8 mouse cellular contexts compared by ENCODE assay signal in genomic region chr5:93266883-93267704, GRCm38 (mm10). TPM values are rescaled to one million over a fixed set of nuclear protein-coding genes. Genes with fewer than 3 reads are reported as not detected.
DNase-seq lines count a peak whose midpoint lies in the region; ATAC-seq and TF ChIP-seq lines count a peak whose summit lies in the region.

TSS of gene Ccng2 (plus strand) at chr5:93267257.

- peak; percentile 96 for ATAC-seq in cerebellum, adult (ENCODE audit: insufficient number of reproducible peaks, low FRiP score, low TSS enrichment)
- ATAC-seq in forebrain, embryonic 13.5 days, result peak; percentile 95
- ATAC-seq in liver, postnatal 0 days, result peak; percentile 91
- ATAC-seq in neural tube, embryonic 14.5 days (ENCODE audit: low read depth), result peak; percentile 97

- peaks cover 10% of the 10 kb centered on the region for H3K36me3 ChIP-seq in ES-Bruce4 (ENCODE audit: control insufficient read depth, insufficient read depth, low read length, poor library complexity, severe bottlenecking)
- H3K36me3 ChIP-seq in forebrain, embryonic 13.5 days (ENCODE audit: poor library complexity, severe bottlenecking), result peaks cover 24% of the 10 kb centered on the region
- peaks cover 21% of the 10 kb centered on the region for H3K36me3 ChIP-seq in liver, postnatal 0 days (replicated peaks; ENCODE audit: insufficient read depth, low read length)
- H3K36me3 ChIP-seq in neural tube, embryonic 14.5 days (ENCODE audit: control insufficient read depth, insufficient read depth, low read length), result peaks cover 14% of the 10 kb centered on the region

- no peaks in the 10 kb centered on the region for H3K27me3 ChIP-seq in ES-Bruce4 (ENCODE audit: control insufficient read depth, insufficient read depth, low read length, poor library complexity, severe bottlenecking)
- H3K27me3 ChIP-seq in forebrain, embryonic 13.5 days, result no peaks in the 10 kb centered on the region
- no peaks in the 10 kb centered on the region for H3K27me3 ChIP-seq in liver, postnatal 0 days (ENCODE audit: insufficient read depth, low read length)
- H3K27me3 ChIP-seq in neural tube, embryonic 14.5 days (ENCODE audit: control insufficient read depth, insufficient read depth, low read length), result no peaks in the 10 kb centered on the region

- 0 out of 2 replicates have a peak, but pooled peaks have one; percentile 61 for TF ChIP-seq EP300 in ES-Bruce4 (IDR thresholded peaks at IDR 0.05; ENCODE audit: insufficient read depth, low read depth, low read length)
- peak; percentile 83 for TF ChIP-seq EP300 in liver, postnatal 0 days (IDR thresholded peaks at IDR 0.05; ENCODE audit: low read depth)

- H3K27ac ChIP-seq in ES-Bruce4 (ENCODE audit: insufficient read depth, low read length), result peak within 1 kb of the TSS; percentile 81
- peak within 1 kb of the TSS; percentile 98 for H3K27ac ChIP-seq in forebrain, embryonic 13.5 days
- H3K27ac ChIP-seq in liver, postnatal 0 days (ENCODE audit: low read depth), result peak within 1 kb of the TSS; percentile 95
- peak within 1 kb of the TSS; percentile 95 for H3K27ac ChIP-seq in neural tube, embryonic 14.5 days (ENCODE audit: low read depth, low read length)

- peak within 1 kb of the TSS; percentile 97 for H3K4me3 ChIP-seq in ES-Bruce4 (ENCODE audit: low read depth, low read length)
- H3K4me3 ChIP-seq in forebrain, embryonic 13.5 days, result peak within 1 kb of the TSS; percentile 93
- H3K4me3 ChIP-seq in liver, postnatal 0 days (ENCODE audit: low read depth, low read length), result peak within 1 kb of the TSS; percentile 93
- peak within 1 kb of the TSS; percentile 87 for H3K4me3 ChIP-seq in neural tube, embryonic 14.5 days (ENCODE audit: low read depth, low read length)

- peak; percentile 98 to 99 for DNase-seq in heart, postnatal 10 days
- peak; percentile 100 for DNase-seq in large intestine, adult 2 months (ENCODE audit: low read depth, low spot score)
- DNase-seq in liver, postnatal 0 days, result peak; percentile 92
- DNase-seq in testis, postnatal 10 days (ENCODE audit: low spot score), result peak; percentile 94

- TF ChIP-seq CTCF in ES-Bruce4 (IDR thresholded peaks at IDR 0.05; ENCODE audit: low read depth, low read length), result no peak
- TF ChIP-seq CTCF in liver, postnatal 0 days (IDR thresholded peaks at IDR 0.05; ENCODE audit: low read depth), result peak; percentile 44

- intact Hi-C loops in heart, postnatal 10 days (cut with DNase I), result loop anchor here (1.0 to 5.0 kb wide), 3 partner anchors 61 to 265 kb away; partner anchors contain the start of genes 2010109A12Rik and Ccni

- peak within 1 kb of the TSS; percentile 83 for H3K9ac ChIP-seq in ES-Bruce4 (ENCODE audit: low read depth, poor library complexity, severe bottlenecking)
- peak within 1 kb of the TSS; percentile 99 for H3K9ac ChIP-seq in forebrain, embryonic 13.5 days
- peak within 1 kb of the TSS; percentile 97 for H3K9ac ChIP-seq in liver, postnatal 0 days (replicated peaks)
- H3K9ac ChIP-seq in neural tube, embryonic 14.5 days (replicated peaks; ENCODE audit: low read depth, low read length), result peak within 1 kb of the TSS; percentile 96

- no peaks in the 10 kb centered on the region for H3K9me3 ChIP-seq in ES-Bruce4 (replicated peaks; ENCODE audit: control insufficient read depth, insufficient read depth, low read length, poor library complexity, severe bottlenecking)
- H3K9me3 ChIP-seq in forebrain, embryonic 13.5 days (replicated peaks), result no peaks in the 10 kb centered on the region
- H3K9me3 ChIP-seq in liver, postnatal 0 days (ENCODE audit: low read length), result no peaks in the 10 kb centered on the region
- no peaks in the 10 kb centered on the region for H3K9me3 ChIP-seq in neural tube, embryonic 14.5 days (ENCODE audit: control insufficient read depth, low read length)

- peak within 1 kb of the TSS; percentile 73 for H3K4me2 ChIP-seq in forebrain, embryonic 13.5 days
- H3K4me2 ChIP-seq in liver, postnatal 0 days (ENCODE audit: low read depth, low read length), result peak within 1 kb of the TSS; percentile 79
- H3K4me2 ChIP-seq in neural tube, embryonic 14.5 days (ENCODE audit: low read depth, low read length), result peak within 1 kb of the TSS; percentile 72

- no peaks in the 10 kb centered on the region for H3K4me1 ChIP-seq in ES-Bruce4 (ENCODE audit: control insufficient read depth, insufficient read depth, low read length)
- H3K4me1 ChIP-seq in forebrain, embryonic 13.5 days, result peaks cover 21% of the 10 kb centered on the region
- peaks cover 11% of the 10 kb centered on the region for H3K4me1 ChIP-seq in liver, postnatal 0 days (ENCODE audit: insufficient read depth)
- H3K4me1 ChIP-seq in neural tube, embryonic 14.5 days (ENCODE audit: control insufficient read depth, insufficient read depth, low read length), result peaks cover 12% of the 10 kb centered on the region

- TF ChIP-seq POLR2A in ES-Bruce4 (IDR thresholded peaks at IDR 0.05; ENCODE audit: insufficient read depth, low read length), result peak; percentile 90

- WGBS in forebrain, embryonic 13.5 days, result under 1% methylated on average over 50 of the region's 54 CpGs
- WGBS in large intestine, adult 2 months, result under 1% methylated on average over 54 of the region's 54 CpGs
- WGBS in liver, postnatal 0 days (ENCODE audit: insufficient replicate concordance), result under 1% methylated on average over 54 of the region's 54 CpGs
- under 1% methylated on average over 50 of the region's 54 CpGs for WGBS in neural tube, embryonic 14.5 days

RNA-seq across cellular contexts. Expression of gene Ccng2, which starts in this region (rescaled TPM):
- polyA plus RNA-seq in ES-Bruce4 (2011; ENCODE audit: insufficient read depth, insufficient read length, low read depth, missing spikeins), result 22.3 and 24.7 TPM in 2 replicates
- 130 and 141 TPM in 2 replicates for polyA plus RNA-seq in forebrain, embryonic 13.5 days (2015; fragmentation: Nextera tagmentation; extraction: Ambion mirVana)
- total RNA-seq in heart, postnatal 10 days (2021), result 10 to 100 TPM; 19.7 to 21.2 TPM
- 24.1 and 46.5 TPM in 2 replicates for polyA plus RNA-seq in large intestine, adult 2 months (2012; rRNA removed)
- polyA plus RNA-seq in liver, postnatal 0 days (2015; fragmentation: Nextera tagmentation; extraction: Ambion mirVana), result 12.5 and 13.3 TPM in 2 replicates
- 72.6 and 92.5 TPM in 2 replicates for polyA plus RNA-seq in neural tube, embryonic 14.5 days (2014; fragmentation: Nextera tagmentation; extraction: Ambion mirVana)

Comparison
In these comparisons a context has a peak if more than half of its experiments do, and no peak if none do; other contexts are left out.
1. Peak in every context shown above with its lines: DNase-seq, ATAC-seq, H3K4me3 ChIP-seq and H3K27ac ChIP-seq.